Mouse (Mus musculus): ENCODE results near the gene Orm1. TPM values are rescaled to one million over a fixed set of nuclear protein-coding genes. Genes with fewer than 3 reads are reported as not detected.

Gene Orm1
- polyA plus RNA-seq (2014; fragmentation: Illumina TruSeq; extraction: RNeasy Lipid Tissue Mini Kit (QIAGEN cat#74804)): 4.4 TPM

GRCm38 (mm10) chr4:63344295-63344694 is at the start of gene Orm1:
Gene Orm1, plus strand, starts transcription at chr4:63344560.

DNA sequence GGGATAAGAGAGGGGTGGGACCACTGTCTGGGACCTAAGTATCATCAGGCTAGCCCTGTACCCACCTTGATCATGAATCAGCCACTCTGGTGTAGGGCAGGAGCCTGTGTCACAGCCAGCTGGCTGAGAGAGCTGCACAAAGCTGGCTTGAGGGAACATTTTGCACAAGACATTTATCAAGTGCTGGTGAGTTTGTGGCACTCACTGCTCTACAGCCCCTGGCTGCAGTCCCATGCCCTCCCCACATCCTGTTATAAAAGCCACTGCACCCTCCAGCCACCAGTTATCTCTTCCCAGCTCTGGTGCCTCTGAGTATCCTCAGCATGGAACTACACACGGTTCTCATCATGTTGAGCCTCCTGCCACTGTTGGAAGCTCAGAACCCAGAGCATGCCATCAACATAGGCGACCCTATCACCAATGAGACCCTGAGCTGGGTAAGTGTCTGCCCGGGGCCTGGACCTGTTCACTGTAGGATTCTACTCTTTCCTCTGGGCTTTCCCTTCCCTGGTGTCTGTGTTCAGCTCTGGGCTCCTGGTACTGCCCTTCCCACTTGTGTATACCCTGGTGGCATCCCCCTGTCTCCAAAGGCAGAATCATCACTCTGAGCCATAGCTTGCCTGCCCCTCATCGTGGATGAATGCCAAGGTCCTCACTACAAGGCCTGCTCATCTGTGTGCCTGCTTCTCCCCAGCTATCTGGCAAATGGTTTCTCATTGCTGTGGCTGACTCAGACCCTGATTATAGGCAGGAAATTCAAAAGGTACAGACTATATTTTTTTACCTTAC is 11.7 kb downstream of the Orm1 start, which contains the start of gene Orm3:
Gene Orm3, plus strand, starts transcription at position 286 of the 789 bp plus-strand sequence.

DNA sequence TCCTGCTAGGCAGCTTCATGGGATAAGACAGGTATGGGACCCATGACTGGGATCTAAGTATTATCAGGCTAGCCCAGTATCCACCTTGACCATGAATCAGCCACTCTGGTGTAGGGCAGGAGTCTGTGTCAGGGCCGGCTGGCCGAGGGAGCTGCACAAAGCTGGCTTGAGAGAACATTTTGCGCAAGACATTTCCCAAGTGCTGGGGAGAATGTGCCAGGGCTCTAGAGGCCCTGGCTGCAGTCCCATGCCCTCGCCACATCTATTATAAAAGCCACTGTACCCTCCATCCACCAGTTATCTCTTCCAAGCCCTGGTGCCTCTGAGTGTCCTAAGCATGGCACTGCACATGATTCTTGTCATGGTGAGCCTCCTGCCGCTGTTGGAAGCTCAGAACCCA is 17.8 kb downstream of the Orm1 start, which contains the start of gene Orm2:
Gene Orm2, plus strand, starts transcription at position 300 of the 400 bp plus-strand sequence.

Other genes with a start within 250 kb of the Orm1 start
- gene Ambp, start 189.8 kb upstream of the Orm1 start, polyA plus RNA-seq (2014; fragmentation: Illumina TruSeq; extraction: RNeasy Lipid Tissue Mini Kit (QIAGEN cat#74804)): not detected
- not detected for gene Kif12, start 172.4 kb upstream of the Orm1 start, polyA plus RNA-seq (2014; fragmentation: Illumina TruSeq; extraction: RNeasy Lipid Tissue Mini Kit (QIAGEN cat#74804))
- gene Col27a1, start 130.6 kb upstream of the Orm1 start, polyA plus RNA-seq (2014; fragmentation: Illumina TruSeq; extraction: RNeasy Lipid Tissue Mini Kit (QIAGEN cat#74804)): 2.6 TPM
- gene Orm3, start 11.6 kb downstream of the Orm1 start, polyA plus RNA-seq (2014; fragmentation: Illumina TruSeq; extraction: RNeasy Lipid Tissue Mini Kit (QIAGEN cat#74804)): not detected
- not detected for gene Orm2, start 17.9 kb downstream of the Orm1 start, polyA plus RNA-seq (2014; fragmentation: Illumina TruSeq; extraction: RNeasy Lipid Tissue Mini Kit (QIAGEN cat#74804))
- 0.20 TPM for gene Akna, start 58.8 kb downstream of the Orm1 start, polyA plus RNA-seq (2014; fragmentation: Illumina TruSeq; extraction: RNeasy Lipid Tissue Mini Kit (QIAGEN cat#74804))
- gene Whrn, start 151.4 kb downstream of the Orm1 start, polyA plus RNA-seq (2014; fragmentation: Illumina TruSeq; extraction: RNeasy Lipid Tissue Mini Kit (QIAGEN cat#74804)): 0.68 TPM
- 327 TPM for gene Atp6v1g1, start 200.2 kb downstream of the Orm1 start, polyA plus RNA-seq (2014; fragmentation: Illumina TruSeq; extraction: RNeasy Lipid Tissue Mini Kit (QIAGEN cat#74804))
- 4.7 TPM for gene Tmem268, start 214.2 kb downstream of the Orm1 start, polyA plus RNA-seq (2014; fragmentation: Illumina TruSeq; extraction: RNeasy Lipid Tissue Mini Kit (QIAGEN cat#74804))